Mouse (Mus musculus) Patski (cell line): ENCODE results near the gene Amdhd2. TPM values are rescaled to one million over a fixed set of nuclear protein-coding genes. Genes with fewer than 3 reads are reported as not detected.
"Not testable (repeated sequence)": the region's sequence is repeated elsewhere in the genome, so short reads cannot be mapped to it uniquely, and the experiment has no call there.

Source experiments
- ATAC-seq: fragments of 100-300 bp; one replicate; pipeline ENCODE4 v1.8.0; 2021
- CTCF ChIA-PET: fragments of 350-600 bp; sonication (Branson Sonifier 250); formaldehyde crosslinking; loops from one replicate; lab custom pipeline; 2022; ENCODE audit warnings: inconsistent platforms; lab: Charles Lee
- POLR2A ChIA-PET: fragments of 350-600 bp; sonication (Branson Sonifier 250); formaldehyde crosslinking; loops from one replicate; lab custom pipeline; 2022; ENCODE audit warnings: antibody characterized with exemption, inconsistent platforms; lab: Charles Lee
- DNase-seq: peaks from one replicate; pipeline ENCODE4 v3.0.0-alpha.2; 2011; ENCODE audit warnings: low read depth, low spot score
- H3K27me3 ChIP-seq: fragments of 371-371 bp; one replicate; pipeline ENCODE4 v1.5.1; 2021
- CTCF ChIP-seq: fragments of 100-300 bp; IDR thresholded peaks from one replicate; pipeline ENCODE4 v1.5.1; 2021
- in situ Hi-C: fragments of 300-500 bp; cut with MboI; formaldehyde crosslinking; loops from 3 replicates; pipeline ENCODE4 v1.11.1; 2018; ENCODE audit warnings: low pct_unique_long_range_greater_than_20kb, mixed read lengths
- polyA plus RNA-seq: library from polyadenylated mRNA; unstranded; gene quantifications from one replicate; pipeline ENCODE4 v1.2.3, GENCODE M21; 2021

Gene Amdhd2
- polyA plus RNA-seq, 1 experiment from 2014 or later: 69.3 TPM

DNA sequence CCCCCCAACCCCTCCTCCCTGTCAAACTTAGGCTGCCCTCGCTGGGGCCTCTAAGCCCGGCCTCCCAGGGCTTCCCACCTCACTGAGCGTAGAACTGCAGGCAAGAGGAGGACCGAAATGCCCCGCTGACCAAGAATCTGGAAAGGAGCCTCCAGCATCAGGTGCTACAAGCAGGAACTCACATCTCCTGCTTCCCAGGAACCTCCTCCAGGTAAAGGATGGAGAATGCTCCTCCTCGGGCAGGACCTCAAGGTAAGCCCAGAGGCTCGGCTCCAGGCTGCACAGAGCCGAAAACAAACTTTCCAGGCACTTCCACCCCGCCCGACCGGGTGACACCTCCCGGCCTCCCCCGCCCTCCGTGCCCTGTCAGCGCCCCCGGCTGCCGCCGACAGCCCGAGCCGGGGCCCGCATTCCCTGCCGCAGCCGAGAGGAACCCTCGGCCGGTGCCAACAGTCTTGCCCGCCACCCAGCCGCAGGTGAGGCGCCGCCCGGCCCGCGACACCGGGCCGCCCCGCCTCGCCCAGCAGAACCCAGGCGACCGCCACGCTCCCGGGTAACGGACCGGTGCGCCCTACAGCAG is 22.6 kb downstream of the Amdhd2 start:
- TF ChIP-seq CTCF: no peak
- in situ Hi-C loops: no loop called here
- ATAC-seq: peak; percentile 71
- POLR2A ChIA-PET: interaction anchor here (1.3 to 1.4 kb wide), 2 partner anchors 10 to 13 kb away, joined by 4 read pairs; partner anchors contain the start of gene Pdpk1
- CTCF ChIA-PET: no interaction called here
- H3K27me3 ChIP-seq: no peaks in the 10 kb centered on the region
- no peak for DNase-seq

DNA sequence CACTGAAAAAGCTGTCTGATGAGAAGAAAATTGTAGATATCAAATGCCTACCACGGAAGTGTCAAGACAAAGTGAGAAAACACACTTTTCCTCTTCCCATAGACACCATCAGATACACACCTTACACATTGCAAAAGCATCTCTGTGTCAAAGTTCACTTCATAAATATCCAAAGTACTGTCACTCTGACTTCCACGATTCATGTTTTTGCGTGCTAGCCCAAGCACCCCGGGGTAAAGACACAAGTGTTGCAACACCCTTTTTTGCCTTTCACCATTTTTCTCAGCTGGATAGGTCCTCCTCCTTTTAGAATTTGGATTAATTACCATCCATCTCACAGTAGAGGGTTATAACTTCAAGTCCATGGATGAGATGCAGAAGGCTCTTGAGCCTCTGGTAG is 23.6 kb downstream of the Amdhd2 start:
- no peak for DNase-seq
- in situ Hi-C loops: no loop called here
- H3K27me3 ChIP-seq: no peaks in the 10 kb centered on the region
- POLR2A ChIA-PET: interaction anchor here (1.1 to 1.3 kb wide), 2 partner anchors 12 to 23 kb away, joined by 4 read pairs; no protein-coding TSS in a partner anchor
- TF ChIP-seq CTCF: no peak
- CTCF ChIA-PET: no interaction called here
- ATAC-seq: no peak

DNA sequence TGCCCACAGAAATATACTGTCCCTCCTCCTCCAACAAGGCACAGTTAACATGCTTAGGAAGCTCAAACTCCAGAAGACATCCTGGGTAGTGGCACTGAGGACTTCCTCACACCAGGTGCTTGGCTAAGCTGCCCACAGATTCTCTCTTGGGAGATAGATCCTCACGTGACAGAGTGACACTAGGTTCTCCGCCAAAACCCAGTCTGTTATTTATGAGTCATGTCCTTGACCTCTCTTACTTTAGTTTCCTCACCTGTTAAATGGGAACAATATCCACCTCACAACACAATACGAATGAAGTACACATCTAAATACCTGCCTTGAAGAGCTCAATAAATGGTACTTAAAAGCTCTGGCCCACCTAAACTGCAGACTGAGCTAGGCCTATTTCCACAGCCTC is 24.3 kb downstream of the Amdhd2 start:
- H3K27me3 ChIP-seq: no peaks in the 10 kb centered on the region
- ChIA-PET CTCF (no interaction called here), POLR2A (interaction anchor here (0.7 to 1.1 kb wide), 2 partner anchors 22 to 103 kb away, joined by 3 to 4 read pairs; no protein-coding TSS in a partner anchor)
- in situ Hi-C loops: no loop called here
- no peak for ATAC-seq
- TF ChIP-seq CTCF: no peak
- DNase-seq: no peak

DNA sequence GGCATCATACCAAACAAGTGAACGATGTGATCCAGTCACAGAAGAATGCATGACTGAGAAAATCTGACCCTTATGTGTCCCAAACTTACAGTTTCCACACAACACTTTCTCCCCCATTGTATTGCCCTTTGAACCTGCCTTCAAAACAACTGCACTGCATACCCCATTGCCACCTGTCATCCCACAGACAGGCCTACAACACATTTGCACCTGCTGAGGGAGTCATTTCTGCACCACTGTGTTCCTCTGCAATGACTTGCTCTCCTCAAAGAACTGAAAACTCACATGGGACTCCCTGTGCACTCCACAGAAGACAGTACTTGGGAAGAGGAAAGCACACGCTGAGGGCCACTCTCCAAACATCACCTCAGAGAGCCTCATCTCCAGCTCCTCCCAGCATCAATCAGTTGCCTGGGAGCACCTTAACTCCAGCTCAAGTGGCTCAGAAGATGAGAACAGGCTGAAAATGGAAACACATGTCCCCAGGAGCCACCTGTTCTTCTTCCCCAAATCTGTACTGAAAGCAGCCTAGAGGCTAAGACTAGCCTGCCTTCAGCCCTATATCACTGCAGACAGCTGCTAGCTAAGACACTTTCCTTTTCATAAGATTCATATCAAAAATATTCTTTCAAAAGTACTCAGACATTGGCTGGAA is 26.2 kb downstream of the Amdhd2 start:
- POLR2A ChIA-PET: no interaction called here
- ATAC-seq: no peak

DNA sequence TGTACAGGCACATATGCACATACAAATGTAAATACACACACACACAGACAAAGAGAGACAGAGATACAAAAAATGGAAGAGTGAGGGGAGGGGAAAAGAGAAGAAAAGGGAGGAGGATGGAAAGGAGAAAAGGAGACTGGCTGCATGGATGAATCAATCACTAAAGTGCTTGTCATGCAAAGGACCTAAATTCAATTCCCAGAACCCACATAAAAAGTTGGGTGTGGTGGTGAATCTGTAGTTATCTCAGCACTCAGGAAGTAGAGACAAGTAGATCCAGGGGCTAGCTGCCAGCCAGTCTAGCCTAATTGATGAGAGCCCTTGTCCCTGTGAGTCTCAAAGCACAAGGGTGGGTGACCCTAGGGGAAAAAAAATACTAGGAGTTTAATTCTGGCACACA is 29.5 kb downstream of the Amdhd2 start:
- DNase-seq (no peak), ATAC-seq (no peak)
- ChIA-PET POLR2A (no interaction called here), CTCF (no interaction called here)
- in situ Hi-C loops: no loop called here
- H3K27me3 ChIP-seq: no peaks in the 10 kb centered on the region
- TF ChIP-seq CTCF: no peak

More for the DNA sequence above, 26.2 kb downstream of the Amdhd2 start:
- in situ Hi-C loops: no loop called here
- TF ChIP-seq CTCF: no peak
- no peak for DNase-seq
- H3K27me3 ChIP-seq: no peaks in the 10 kb centered on the region
- CTCF ChIA-PET: no interaction called here

DNA sequence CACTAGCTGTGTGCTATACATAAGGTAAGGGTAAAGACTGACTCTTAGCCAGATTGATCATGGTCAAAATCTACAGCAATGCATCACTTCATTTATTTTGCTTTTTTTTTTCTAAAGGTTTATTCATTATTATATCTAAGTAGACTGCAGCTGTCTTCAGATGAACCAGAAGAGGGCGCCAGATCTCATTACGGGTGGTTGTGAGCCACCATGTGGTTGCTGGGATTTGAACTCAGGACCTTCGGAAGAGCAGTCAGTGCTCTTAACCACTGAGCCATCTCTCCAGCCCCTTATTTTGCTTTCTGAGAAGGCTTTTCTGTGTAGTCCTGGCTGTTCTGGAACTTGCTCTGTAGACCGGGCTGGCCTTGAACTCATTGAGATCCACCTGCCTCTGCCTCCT is 30.6 kb downstream of the Amdhd2 start:
- POLR2A ChIA-PET, in situ Hi-C loops, DNase-seq, H3K27me3 ChIP-seq, ATAC-seq: not testable (repeated sequence)
- CTCF ChIA-PET: interaction anchor here (1.7 kb wide), 1 partner anchor 10 kb away, joined by 5 read pairs; no protein-coding TSS in a partner anchor

DNA sequence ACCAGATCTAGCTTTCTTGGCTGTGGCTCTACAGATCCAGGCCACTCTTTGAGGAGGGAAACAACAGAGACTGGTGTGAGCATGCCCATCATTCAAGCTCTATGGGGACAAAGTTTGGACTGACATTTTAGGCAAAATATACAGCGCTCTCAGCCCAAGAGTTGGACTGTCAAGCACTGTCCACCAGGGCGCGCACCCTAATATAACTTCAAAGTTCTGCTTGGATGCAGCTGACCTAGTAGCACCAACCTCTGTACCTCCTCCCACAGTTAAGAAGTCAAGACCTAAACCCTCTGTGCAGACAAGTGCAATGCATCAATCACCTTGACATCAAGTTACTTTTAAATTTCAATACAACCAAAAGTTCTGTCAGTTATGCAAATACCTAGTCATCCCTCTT is 32.0 kb downstream of the Amdhd2 start:
- DNase-seq (no peak), ATAC-seq (no peak)
- ChIA-PET CTCF (interaction anchor here (1.7 kb wide), 1 partner anchor 9 kb away, joined by 5 read pairs; no protein-coding TSS in a partner anchor), POLR2A (no interaction called here)
- no peak for TF ChIP-seq CTCF
- H3K27me3 ChIP-seq: no peaks in the 10 kb centered on the region
- in situ Hi-C loops: no loop called here

DNA sequence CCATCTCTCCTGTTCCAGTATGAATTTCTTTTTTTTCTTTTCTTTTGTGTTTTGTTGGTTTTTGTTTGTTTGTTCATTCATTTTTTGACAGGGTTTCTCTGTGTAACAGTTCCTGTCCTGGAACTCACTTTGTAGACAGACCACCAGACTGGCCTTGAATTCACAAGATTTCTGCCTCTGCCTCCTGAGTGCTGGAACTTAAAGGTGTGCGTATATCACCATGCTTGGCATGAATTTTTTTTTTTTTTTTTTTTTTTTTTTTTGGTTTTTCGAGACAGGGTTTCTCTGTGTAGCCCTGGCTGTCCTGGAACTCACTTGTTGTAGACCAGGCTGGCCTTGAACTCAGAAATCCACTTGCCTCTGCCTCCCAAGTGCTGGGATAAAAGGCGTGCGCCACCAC is 34.3 kb downstream of the Amdhd2 start:
- CTCF ChIA-PET, H3K27me3 ChIP-seq, POLR2A ChIA-PET, in situ Hi-C loops, ATAC-seq, DNase-seq: not testable (repeated sequence)

DNA sequence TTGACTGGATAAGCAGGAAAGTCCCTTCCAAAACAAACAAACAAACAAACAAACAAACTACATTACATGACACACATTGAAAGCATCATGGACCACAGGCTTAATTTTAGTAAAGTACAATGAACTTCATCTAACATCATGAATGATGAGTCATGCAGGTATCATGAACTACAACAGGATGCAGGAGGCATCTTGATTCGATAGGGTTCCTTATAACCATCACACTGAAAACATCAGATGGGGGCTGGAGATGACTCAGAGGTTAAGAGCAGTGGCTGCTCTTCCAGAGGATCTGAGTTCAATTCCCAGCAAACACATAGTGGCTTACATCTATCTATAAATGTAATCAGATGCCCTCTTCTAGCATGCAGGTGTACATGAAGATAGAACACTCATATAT is 36.0 kb downstream of the Amdhd2 start:
- ChIA-PET POLR2A (no interaction called here), CTCF (no interaction called here)
- H3K27me3 ChIP-seq: no peaks in the 10 kb centered on the region
- in situ Hi-C loops: no loop called here
- no peak for DNase-seq
- no peak for TF ChIP-seq CTCF
- ATAC-seq: no peak

DNA sequence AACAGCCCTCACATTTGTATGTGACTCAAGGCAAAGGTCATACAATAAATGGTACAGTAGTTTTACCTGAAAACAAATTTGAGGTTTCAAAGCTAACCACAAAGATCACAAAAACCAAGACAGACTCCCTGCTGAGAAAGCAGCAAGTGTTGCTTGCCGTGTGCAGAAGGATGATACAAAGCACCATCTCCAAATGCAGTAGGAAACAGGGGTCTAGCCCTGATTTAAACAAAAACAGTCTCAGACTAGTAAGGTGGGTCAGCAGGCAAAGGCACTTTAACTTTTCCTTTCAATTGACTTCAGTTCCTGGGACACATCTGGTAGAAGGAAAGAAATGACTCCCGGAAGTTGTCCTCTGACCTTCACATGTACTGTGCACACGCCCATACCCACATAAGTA is 36.8 kb downstream of the Amdhd2 start:
- ChIA-PET POLR2A (no interaction called here), CTCF (interaction anchor here (0.7 kb wide), 1 partner anchor 11 kb away, joined by 3 read pairs; no protein-coding TSS in a partner anchor)
- DNase-seq (no peak), ATAC-seq (no peak)
- TF ChIP-seq CTCF: no peak
- no peaks in the 10 kb centered on the region for H3K27me3 ChIP-seq
- in situ Hi-C loops: no loop called here

DNA sequence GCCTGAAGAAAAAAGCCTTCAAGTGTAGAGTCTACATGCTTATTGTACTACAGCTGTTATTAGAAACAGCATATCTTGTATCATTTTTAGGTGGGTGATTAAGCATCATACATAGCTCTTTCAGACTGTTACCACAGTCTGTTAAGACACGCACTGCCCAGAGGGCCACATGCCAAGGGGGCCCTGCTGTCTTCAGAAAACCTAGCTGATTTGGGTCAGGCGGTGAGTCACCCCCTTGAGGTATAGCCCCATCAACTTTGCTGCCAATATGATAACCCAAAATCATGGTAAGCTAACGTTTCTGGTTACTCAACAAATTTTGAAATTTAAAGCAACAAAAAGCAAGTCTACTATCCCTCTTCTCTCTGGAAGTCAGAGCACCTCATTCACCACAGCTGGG is 44.1 kb downstream of the Amdhd2 start:
- TF ChIP-seq CTCF: no peak
- in situ Hi-C loops: no loop called here
- no peak for DNase-seq
- ATAC-seq: no peak
- ChIA-PET POLR2A (no interaction called here), CTCF (no interaction called here)
- no peaks in the 10 kb centered on the region for H3K27me3 ChIP-seq
